Mouse (Mus musculus): ENCODE data around the gene Cyp27a1. TPM values are rescaled to one million over a fixed set of nuclear protein-coding genes. Genes with fewer than 3 reads are reported as not detected.

Cyp27a1 gene
- total and polyA plus RNA-seq, 2 experiments: 259 to 607 TPM

DNA sequence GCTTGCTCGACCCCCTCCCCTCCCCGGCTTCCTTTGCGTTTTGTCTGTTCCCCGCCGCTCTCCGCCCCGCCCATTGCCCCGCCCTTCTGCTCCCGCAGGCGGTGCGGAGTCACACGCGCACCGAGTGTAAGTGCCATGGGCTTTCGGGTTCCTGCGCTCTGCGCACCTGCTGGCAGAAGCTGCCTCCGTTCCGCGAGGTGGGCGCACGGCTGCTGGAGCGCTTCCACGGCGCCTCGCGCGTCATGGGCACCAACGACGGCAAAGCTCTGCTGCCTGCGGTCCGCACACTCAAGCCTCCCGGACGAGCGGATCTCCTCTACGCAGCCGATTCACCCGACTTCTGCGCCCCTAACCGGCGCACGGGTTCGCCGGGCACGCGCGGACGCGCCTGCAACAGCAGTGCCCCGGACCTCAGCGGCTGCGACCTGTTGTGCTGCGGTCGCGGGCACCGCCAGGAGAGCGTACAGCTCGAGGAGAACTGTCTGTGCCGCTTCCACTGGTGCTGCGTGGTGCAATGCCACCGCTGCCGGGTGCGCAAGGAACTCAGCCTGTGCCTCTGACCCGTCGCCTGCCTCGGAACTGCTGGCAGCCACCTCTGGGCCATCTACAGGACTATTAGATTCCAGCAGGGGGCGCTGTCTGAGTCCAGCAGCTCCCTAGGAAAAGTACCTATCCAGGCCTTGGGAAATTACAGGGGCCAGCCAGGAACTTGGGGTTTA is 70.8 kb downstream of the Cyp27a1 start:
- WGBS: 2% methylated on average over 67 of the region's 67 CpGs
- H3K27me3 ChIP-seq (ENCODE audit: control insufficient read depth, insufficient read depth, low read length): peaks cover 14% of the 10 kb centered on the region
- TF ChIP-seq CTCF (IDR thresholded peaks at IDR 0.05; ENCODE audit: low read depth, low read length): peak; percentile 68
- TF ChIP-seq POLR2A (IDR thresholded peaks at IDR 0.05; ENCODE audit: extremely low read depth, insufficient read depth, low read length): no peak
- peak; percentile 33 for DNase-seq (ENCODE audit: extremely low read depth, low read depth, low spot score)
- H3K4me3 ChIP-seq (ENCODE audit: insufficient read depth, low read depth, low read length): peak overlapping the region; percentile 55; the same call in 1 of the 2 replicates
- peak overlapping the region; percentile 24 for H3K9ac ChIP-seq (ENCODE audit: low read depth, low read length)
- no peaks in the 10 kb centered on the region for H3K79me2 ChIP-seq (ENCODE audit: control insufficient read depth, insufficient read depth, low read length)
- no peaks in the 10 kb centered on the region for H3K36me3 ChIP-seq (ENCODE audit: control insufficient read depth, insufficient read depth, low read length)
- peaks cover 4% of the 10 kb centered on the region; the same call in 1 of the 2 replicates for H3K4me1 ChIP-seq (ENCODE audit: control insufficient read depth, insufficient read depth, low read length)
- no peak overlapping the region for H3K27ac ChIP-seq (replicated peaks; ENCODE audit: insufficient read depth, low read depth, low read length)

Other genes with a start within 250 kb of the Cyp27a1 start
- gene Cnot9, start 207.5 kb upstream of the Cyp27a1 start, total RNA-seq (2014; rRNA removed): 8.5 and 10.5 TPM in 2 replicates
- 9.6 and 10.7 TPM in 2 replicates for gene Cnot9, start 207.5 kb upstream of the Cyp27a1 start, polyA plus RNA-seq (2012; rRNA removed)
- gene Plcd4, start 170.7 kb upstream of the Cyp27a1 start, total RNA-seq (2014; rRNA removed): not detected in 2 replicates
- not detected in 2 replicates for gene Plcd4, start 170.7 kb upstream of the Cyp27a1 start, polyA plus RNA-seq (2012; rRNA removed)
- gene Usp37, start 169.3 kb upstream of the Cyp27a1 start, total RNA-seq (2014; rRNA removed): 5.3 and 8.8 TPM in 2 replicates
- gene Usp37, start 169.3 kb upstream of the Cyp27a1 start, polyA plus RNA-seq (2012; rRNA removed): 1.0 and 1.4 TPM in 2 replicates
- 2.0 and 2.6 TPM in 2 replicates for gene Zfp142, start 125.3 kb upstream of the Cyp27a1 start, total RNA-seq (2014; rRNA removed)
- 2.9 and 4.7 TPM in 2 replicates for gene Zfp142, start 125.3 kb upstream of the Cyp27a1 start, polyA plus RNA-seq (2012; rRNA removed)
- gene Bcs1l, start 125.3 kb upstream of the Cyp27a1 start, total RNA-seq (2014; rRNA removed): 11.6 and 12.4 TPM in 2 replicates
- gene Bcs1l, start 125.3 kb upstream of the Cyp27a1 start, polyA plus RNA-seq (2012; rRNA removed): 17.8 and 18.3 TPM in 2 replicates
- 11.9 and 13.5 TPM in 2 replicates for gene Rnf25, start 112.2 kb upstream of the Cyp27a1 start, total RNA-seq (2014; rRNA removed)
- 28.0 and 34.8 TPM in 2 replicates for gene Rnf25, start 112.2 kb upstream of the Cyp27a1 start, polyA plus RNA-seq (2012; rRNA removed)
- gene Stk36, start 112.1 kb upstream of the Cyp27a1 start, total RNA-seq (2014; rRNA removed): 0.27 and 0.37 TPM in 2 replicates
- 0.84 and 1.00 TPM in 2 replicates for gene Stk36, start 112.1 kb upstream of the Cyp27a1 start, polyA plus RNA-seq (2012; rRNA removed)
- gene Ttll4, start 51.8 kb upstream of the Cyp27a1 start, total RNA-seq (2014; rRNA removed): 8.6 and 11.1 TPM in 2 replicates
- 4.5 and 9.1 TPM in 2 replicates for gene Ttll4, start 51.8 kb upstream of the Cyp27a1 start, polyA plus RNA-seq (2012; rRNA removed)
- gene Prkag3, start 35.6 kb downstream of the Cyp27a1 start, total RNA-seq (2014; rRNA removed): 0.07 and 0.28 TPM in 2 replicates
- 0.02 TPM in 1 of 2 replicates, not detected in the other for gene Prkag3, start 35.6 kb downstream of the Cyp27a1 start, polyA plus RNA-seq (2012; rRNA removed)
- not detected in 2 replicates for gene Wnt6, start 58.3 kb downstream of the Cyp27a1 start, total RNA-seq (2014; rRNA removed)
- 0.05 and 0.28 TPM in 2 replicates for gene Wnt6, start 58.3 kb downstream of the Cyp27a1 start, polyA plus RNA-seq (2012; rRNA removed)
- gene Wnt10a, start 77.9 kb downstream of the Cyp27a1 start, total RNA-seq (2014; rRNA removed): 1.0 TPM in 1 of 2 replicates, not detected in the other
- gene Wnt10a, start 77.9 kb downstream of the Cyp27a1 start, polyA plus RNA-seq (2012; rRNA removed): not detected in 2 replicates
- gene Cdk5r2, start 141.4 kb downstream of the Cyp27a1 start, total RNA-seq (2014; rRNA removed): not detected in 2 replicates
- gene Cdk5r2, start 141.4 kb downstream of the Cyp27a1 start, polyA plus RNA-seq (2012; rRNA removed): not detected in 2 replicates
- not detected in 2 replicates for gene Fev, start 171.8 kb downstream of the Cyp27a1 start, total RNA-seq (2014; rRNA removed)
- not detected in 2 replicates for gene Fev, start 171.8 kb downstream of the Cyp27a1 start, polyA plus RNA-seq (2012; rRNA removed)
- not detected in 2 replicates for gene Cryba2, start 179.6 kb downstream of the Cyp27a1 start, total RNA-seq (2014; rRNA removed)
- gene Cryba2, start 179.6 kb downstream of the Cyp27a1 start, polyA plus RNA-seq (2012; rRNA removed): not detected in 2 replicates
- not detected in 2 replicates for gene Cfap65, start 222.0 kb downstream of the Cyp27a1 start, total RNA-seq (2014; rRNA removed)
- gene Cfap65, start 222.0 kb downstream of the Cyp27a1 start, polyA plus RNA-seq (2012; rRNA removed): not detected in 2 replicates
- gene Ihh, start 238.1 kb downstream of the Cyp27a1 start, total RNA-seq (2014; rRNA removed): 0.55 and 0.87 TPM in 2 replicates
- 1.4 and 3.5 TPM in 2 replicates for gene Ihh, start 238.1 kb downstream of the Cyp27a1 start, polyA plus RNA-seq (2012; rRNA removed)